Mouse (Mus musculus) forebrain, embryonic 12.5 days (tissue): ENCODE results near the gene Sod3. TPM values are rescaled to one million over a fixed set of nuclear protein-coding genes. Genes with fewer than 3 reads are reported as not detected.

Source experiments
- ATAC-seq: fragments of 200-750 bp; cut with Nextera tagmentation; 2 replicates; pipeline ENCODE4 v1.8.0; 2017; ENCODE audit warnings: moderate TSS enrichment; ENCODE audit not compliant: low FRiP score
- H3K27ac ChIP-seq: fragments of 300-500 bp; sonication (generic); 2 replicates; pipeline ENCODE4 v1.5.1; 2016; ENCODE audit warnings: mild to moderate bottlenecking
- H3K27me3 ChIP-seq: fragments of 300-500 bp; sonication (generic); 2 replicates; pipeline ENCODE4 v1.6.1; 2016; ENCODE audit warnings: mild to moderate bottlenecking
- H3K36me3 ChIP-seq: fragments of 300-500 bp; sonication (generic); replicated peaks from 2 replicates; pipeline ENCODE4 v1.6.1; 2016; ENCODE audit warnings: mild to moderate bottlenecking
- H3K4me1 ChIP-seq: fragments of 300-500 bp; sonication (generic); 2 replicates; pipeline ENCODE4 v1.6.1; 2016
- H3K4me2 ChIP-seq: fragments of 300-500 bp; sonication (generic); 2 replicates; pipeline ENCODE4 v1.6.1; 2016; ENCODE audit warnings: mild to moderate bottlenecking, moderate library complexity
- H3K4me3 ChIP-seq: fragments of 300-500 bp; sonication (generic); replicated peaks from 2 replicates; pipeline ENCODE4 v1.5.1; 2016; ENCODE audit warnings: mild to moderate bottlenecking
- H3K9ac ChIP-seq: fragments of 300-500 bp; sonication (generic); 2 replicates; pipeline ENCODE4 v1.6.1; 2016; ENCODE audit warnings: mild to moderate bottlenecking
- H3K9me3 ChIP-seq: fragments of 300-500 bp; sonication (generic); 2 replicates; pipeline ENCODE4 v1.6.1; 2016
- WGBS: fragments of 180-500 bp; shearing (Covaris S2); methylation state at CpG from one replicate; pipeline ENCODE4 v1.1.7; 2016; 5-methylcytosine and 5-hydroxymethylcytosine counted together
- polyA plus RNA-seq: library from polyadenylated mRNA; unstranded; fragments of >200 nt; fragmentation: Nextera tagmentation; extraction: Ambion mirVana; gene quantifications from 2 replicates; pipeline ENCODE4 v1.2.1, GENCODE M21; 2016

Sod3 gene
- 0.08 and 0.15 TPM in 2 replicates for polyA plus RNA-seq

DNA sequence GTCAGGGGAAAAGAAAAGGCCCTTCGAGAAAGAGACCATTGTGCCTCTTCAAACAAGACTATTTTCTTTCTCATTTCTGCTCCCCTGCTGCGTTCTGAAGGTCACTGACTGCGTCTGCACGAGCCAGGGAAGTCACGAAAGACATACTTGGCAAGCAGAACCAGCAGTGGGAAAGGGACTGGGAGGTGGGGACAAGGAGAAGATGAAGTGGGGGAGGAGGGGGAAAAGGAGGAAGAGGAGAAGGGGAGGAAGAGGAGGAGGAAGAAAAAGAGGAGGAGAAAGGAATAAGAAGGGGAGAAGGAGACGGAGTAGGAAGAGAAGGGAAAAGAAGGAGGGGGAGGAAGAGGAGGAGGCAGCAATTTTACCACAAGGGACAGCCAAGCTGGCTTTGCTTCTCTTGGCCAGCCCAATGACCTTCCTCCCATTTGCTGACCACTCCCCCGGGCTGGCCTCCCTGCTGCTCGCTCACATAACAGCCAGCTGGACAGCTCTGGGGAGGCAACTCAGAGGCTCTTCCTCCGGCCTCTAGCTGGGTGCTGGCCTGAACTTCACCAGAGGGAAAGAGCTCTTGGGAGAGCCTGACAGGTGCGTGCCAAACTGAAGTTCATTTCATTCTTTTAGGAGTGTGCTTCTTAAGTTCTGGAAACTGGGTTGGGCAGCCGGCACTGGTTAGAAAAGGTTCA, at the start of gene Sod3:
Gene Sod3 (plus strand): TSS at position 324 of the 683 bp plus-strand sequence.
- H3K27me3 ChIP-seq = peaks cover 12% of the 10 kb centered on the region; the same call in 1 of the 2 replicates
- H3K4me2 ChIP-seq = no peak within 1 kb of the TSS
- no peaks in the 10 kb centered on the region for H3K9me3 ChIP-seq
- no peak within 1 kb of the TSS for H3K9ac ChIP-seq
- H3K4me1 ChIP-seq = peaks cover 13% of the 10 kb centered on the region
- no peak within 1 kb of the TSS for H3K27ac ChIP-seq
- ATAC-seq = no peak
- no peak within 1 kb of the TSS for H3K4me3 ChIP-seq
- 27% methylated on average over 11 of the region's 11 CpGs for WGBS
- H3K36me3 ChIP-seq = no peaks in the 10 kb centered on the region

DNA sequence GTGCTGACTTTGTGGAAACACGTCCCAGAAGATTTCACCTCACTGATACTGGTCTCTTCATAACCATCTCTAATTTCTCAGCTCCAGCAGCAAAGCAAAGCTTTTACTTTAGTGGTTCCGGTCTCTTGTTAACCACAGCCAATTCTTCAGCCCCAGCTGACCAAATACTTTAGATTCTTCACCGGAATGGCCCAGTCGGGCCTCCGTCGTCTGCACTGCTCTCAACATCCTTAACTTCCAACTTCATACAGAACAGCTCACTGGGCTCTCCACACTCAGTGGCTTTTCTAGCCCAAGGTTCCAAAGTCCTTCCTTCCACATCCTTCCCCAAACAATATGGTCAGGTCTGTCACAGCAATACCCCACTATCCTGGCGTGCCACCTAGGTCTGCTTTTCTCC, 46.7 kb upstream of the Sod3 start:
- H3K4me2 ChIP-seq = no peak overlapping the region
- no peaks in the 10 kb centered on the region for H3K4me1 ChIP-seq
- H3K4me3 ChIP-seq = no peak overlapping the region
- no peaks in the 10 kb centered on the region for H3K9me3 ChIP-seq
- no peak overlapping the region for H3K9ac ChIP-seq
- H3K36me3 ChIP-seq = no peaks in the 10 kb centered on the region
- ATAC-seq = no peak
- H3K27ac ChIP-seq = no peak overlapping the region
- WGBS = 88% methylated on average over 7 of the region's 7 CpGs
- no peaks in the 10 kb centered on the region for H3K27me3 ChIP-seq

DNA sequence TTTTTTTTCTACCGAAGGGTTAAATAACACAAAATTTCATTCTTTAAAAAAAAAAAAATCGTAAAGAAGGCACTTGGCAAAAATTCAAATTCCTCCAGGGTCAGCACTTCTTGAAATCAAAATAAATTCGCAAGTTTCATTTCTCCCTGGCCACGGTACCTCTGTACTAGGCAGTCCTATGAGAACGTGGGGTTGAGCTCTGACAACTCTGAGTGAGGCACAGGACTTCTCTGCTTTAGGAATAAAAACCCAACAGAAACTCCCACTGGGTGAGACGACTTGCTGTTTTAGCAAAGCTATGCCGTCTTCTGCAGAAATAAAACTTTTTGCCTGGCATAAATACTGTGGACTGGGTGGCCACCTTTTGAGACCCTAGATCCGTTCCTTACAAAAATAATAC, 44.1 kb upstream of the Sod3 start:
- no peak for ATAC-seq
- Histone ChIP-seq H3K36me3 (no peaks in the 10 kb centered on the region), H3K9ac (no peak overlapping the region), H3K9me3 (no peaks in the 10 kb centered on the region), H3K27me3 (no peaks in the 10 kb centered on the region), H3K27ac (no peak overlapping the region), H3K4me3 (no peak overlapping the region), H3K4me1 (no peaks in the 10 kb centered on the region), H3K4me2 (no peak overlapping the region)
- 84% methylated on average over 8 of the region's 8 CpGs for WGBS

DNA sequence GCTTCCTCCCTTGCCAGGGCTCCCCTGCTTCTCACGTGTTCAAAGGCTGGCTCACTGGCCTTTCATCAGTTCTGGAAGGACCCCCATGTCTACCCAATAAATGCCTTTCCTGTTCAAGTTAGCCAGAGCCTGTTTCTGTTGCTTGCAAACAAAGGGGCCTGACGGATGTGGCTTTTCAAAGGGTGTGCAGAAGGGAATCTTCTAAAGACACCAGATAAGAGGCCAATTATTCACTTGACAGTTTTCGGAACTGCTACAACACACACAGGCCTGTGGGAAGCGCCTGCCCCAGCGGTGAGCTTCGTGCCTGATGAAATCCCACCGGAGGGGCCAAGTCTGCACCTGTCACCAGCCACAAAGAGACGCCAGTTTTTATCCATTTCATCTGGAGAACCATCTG, 31.5 kb upstream of the Sod3 start:
- Histone ChIP-seq H3K27me3 (no peaks in the 10 kb centered on the region), H3K4me1 (peaks cover 6% of the 10 kb centered on the region; the same call in 1 of the 2 replicates), H3K27ac (no peak overlapping the region), H3K4me3 (no peak overlapping the region), H3K9me3 (no peaks in the 10 kb centered on the region), H3K9ac (no peak overlapping the region), H3K36me3 (no peaks in the 10 kb centered on the region), H3K4me2 (no peak overlapping the region)
- WGBS = 20% methylated on average over 8 of the region's 8 CpGs
- no peak for ATAC-seq

- Histone ChIP-seq H3K4me2 (no peak overlapping the region), H3K27me3 (no peaks in the 10 kb centered on the region), H3K9me3 (no peaks in the 10 kb centered on the region), H3K4me1 (peaks cover 6% of the 10 kb centered on the region; the same call in 1 of the 2 replicates), H3K4me3 (no peak overlapping the region), H3K36me3 (no peaks in the 10 kb centered on the region), H3K9ac (no peak overlapping the region), H3K27ac (no peak overlapping the region)
- 84% methylated on average over 3 of the region's 3 CpGs for WGBS
- no peak for ATAC-seq
Measured at GRCm38 (mm10) chr5:52335590-52335989, 28.0 kb upstream of the Sod3 start.

- no peak for ATAC-seq
- Histone ChIP-seq H3K4me1 (no peaks in the 10 kb centered on the region), H3K9ac (no peak overlapping the region), H3K36me3 (no peaks in the 10 kb centered on the region), H3K9me3 (no peaks in the 10 kb centered on the region), H3K4me2 (no peak overlapping the region), H3K4me3 (no peak overlapping the region), H3K27me3 (no peaks in the 10 kb centered on the region), H3K27ac (no peak overlapping the region)
- 84% methylated on average over 2 of the region's 2 CpGs for WGBS
Measured at GRCm38 (mm10) chr5:52339134-52339533, 24.5 kb upstream of the Sod3 start.

DNA sequence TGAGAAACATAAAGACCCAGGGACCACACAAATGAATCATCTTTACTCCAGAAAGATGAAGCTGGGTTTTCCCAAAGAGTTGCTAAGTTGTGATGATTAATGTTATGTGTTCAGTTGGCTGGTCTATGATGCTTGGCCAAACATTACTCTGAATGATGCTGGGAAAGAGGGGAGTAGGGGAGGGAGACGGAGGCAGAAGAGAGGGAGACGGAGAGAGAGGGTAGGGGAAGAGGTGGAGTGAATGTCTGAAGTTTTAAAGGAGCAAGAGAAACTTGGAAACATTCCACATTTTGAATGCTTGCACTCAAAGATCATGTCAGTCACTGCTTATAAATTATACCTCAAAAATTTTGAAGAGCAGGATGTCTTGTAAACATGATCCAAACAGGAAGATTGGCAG, 16.7 kb upstream of the Sod3 start:
- WGBS = 85% methylated on average over 2 of the region's 2 CpGs
- H3K9me3 ChIP-seq = no peaks in the 10 kb centered on the region
- no peak overlapping the region for H3K4me3 ChIP-seq
- H3K27me3 ChIP-seq = no peaks in the 10 kb centered on the region
- H3K4me2 ChIP-seq = no peak overlapping the region
- no peaks in the 10 kb centered on the region for H3K4me1 ChIP-seq
- H3K36me3 ChIP-seq = no peaks in the 10 kb centered on the region
- no peak overlapping the region for H3K27ac ChIP-seq
- no peak for ATAC-seq
- no peak overlapping the region for H3K9ac ChIP-seq

DNA sequence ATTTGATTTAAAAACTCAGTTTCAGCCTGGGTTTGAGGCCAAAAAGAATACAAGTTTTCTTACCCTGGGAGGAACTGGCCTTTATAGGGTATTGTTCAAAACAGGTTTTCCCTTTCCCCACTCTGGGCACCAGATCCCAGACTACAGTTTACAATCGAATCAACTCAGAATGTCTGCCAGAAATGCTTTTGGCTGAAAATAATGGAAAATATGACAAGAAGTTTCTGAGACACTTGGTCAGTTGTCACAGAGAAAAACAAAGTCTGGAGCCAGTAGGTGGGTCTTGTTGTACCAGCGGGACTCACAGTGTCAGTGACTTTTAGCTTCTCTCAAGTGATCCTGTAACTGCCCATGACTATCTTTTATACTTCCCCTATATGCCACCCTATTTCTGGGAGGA, 13.1 kb upstream of the Sod3 start:
- no peak for ATAC-seq
- 82% methylated on average over 2 of the region's 2 CpGs for WGBS
- Histone ChIP-seq H3K36me3 (no peaks in the 10 kb centered on the region), H3K9ac (no peak overlapping the region), H3K27ac (no peak overlapping the region), H3K27me3 (no peaks in the 10 kb centered on the region), H3K4me2 (no peak overlapping the region), H3K4me3 (no peak overlapping the region), H3K4me1 (no peaks in the 10 kb centered on the region), H3K9me3 (no peaks in the 10 kb centered on the region)

- no peaks in the 10 kb centered on the region for H3K4me1 ChIP-seq
- no peak for ATAC-seq
- H3K27me3 ChIP-seq = no peaks in the 10 kb centered on the region
- no peak overlapping the region for H3K4me2 ChIP-seq
- no peaks in the 10 kb centered on the region for H3K9me3 ChIP-seq
- no peak overlapping the region for H3K9ac ChIP-seq
- no peak overlapping the region for H3K4me3 ChIP-seq
- WGBS = 87% methylated on average over 2 of the region's 2 CpGs
- H3K27ac ChIP-seq = no peak overlapping the region
- H3K36me3 ChIP-seq = no peaks in the 10 kb centered on the region
Measured at GRCm38 (mm10) chr5:52351561-52351960, 12.0 kb upstream of the Sod3 start.

DNA sequence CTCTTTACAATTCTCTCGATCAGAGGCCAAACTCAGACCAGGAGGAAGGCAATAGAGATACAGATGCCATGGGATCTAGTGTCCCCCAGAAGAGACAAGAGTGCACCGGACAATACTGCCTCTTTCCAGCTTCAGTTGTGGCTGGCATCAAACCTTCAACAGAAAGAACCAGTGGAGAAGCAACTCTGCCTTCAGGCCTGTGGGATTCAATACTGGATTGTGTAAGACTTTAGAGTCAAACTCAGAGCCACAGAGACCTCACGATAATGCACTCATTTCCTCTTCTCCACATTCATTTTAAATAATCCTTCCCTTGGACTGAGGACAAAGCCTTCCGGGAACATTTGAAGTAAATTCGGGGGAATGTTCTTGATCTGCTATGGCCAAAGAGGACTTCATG, 10.9 kb upstream of the Sod3 start:
- H3K27me3 ChIP-seq = no peaks in the 10 kb centered on the region
- no peak overlapping the region for H3K9ac ChIP-seq
- 73% methylated on average over 5 of the region's 5 CpGs for WGBS
- no peak overlapping the region for H3K4me2 ChIP-seq
- H3K4me3 ChIP-seq = no peak overlapping the region
- no peaks in the 10 kb centered on the region for H3K9me3 ChIP-seq
- H3K27ac ChIP-seq = no peak overlapping the region
- no peaks in the 10 kb centered on the region for H3K4me1 ChIP-seq
- H3K36me3 ChIP-seq = no peaks in the 10 kb centered on the region
- ATAC-seq = no peak

DNA sequence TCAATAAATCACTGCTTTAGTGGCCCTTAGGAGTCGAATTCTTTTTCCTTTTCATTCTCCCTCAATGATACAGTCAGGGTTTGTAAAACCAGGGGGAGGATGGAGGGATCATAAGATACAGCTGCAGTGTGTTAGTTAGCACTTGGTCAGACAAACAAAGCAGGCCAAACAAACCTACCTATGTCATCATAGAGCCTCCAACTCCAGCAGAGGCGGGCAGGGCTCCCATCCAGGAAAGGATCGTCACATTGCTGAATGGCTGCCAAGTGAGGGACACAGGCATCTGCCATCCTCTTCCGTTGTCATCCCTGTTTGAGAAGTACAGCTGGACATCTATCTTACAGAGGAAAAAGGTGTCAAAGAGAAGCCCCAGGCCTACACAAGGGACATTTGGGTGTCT, 9.2 kb upstream of the Sod3 start:
- H3K9me3 ChIP-seq = no peaks in the 10 kb centered on the region
- no peak overlapping the region for H3K9ac ChIP-seq
- H3K27ac ChIP-seq = no peak overlapping the region
- ATAC-seq = no peak
- no peaks in the 10 kb centered on the region for H3K27me3 ChIP-seq
- no peaks in the 10 kb centered on the region for H3K36me3 ChIP-seq
- no peak overlapping the region for H3K4me2 ChIP-seq
- no peak overlapping the region for H3K4me3 ChIP-seq
- 89% methylated on average over 4 of the region's 4 CpGs for WGBS
- no peaks in the 10 kb centered on the region for H3K4me1 ChIP-seq

DNA sequence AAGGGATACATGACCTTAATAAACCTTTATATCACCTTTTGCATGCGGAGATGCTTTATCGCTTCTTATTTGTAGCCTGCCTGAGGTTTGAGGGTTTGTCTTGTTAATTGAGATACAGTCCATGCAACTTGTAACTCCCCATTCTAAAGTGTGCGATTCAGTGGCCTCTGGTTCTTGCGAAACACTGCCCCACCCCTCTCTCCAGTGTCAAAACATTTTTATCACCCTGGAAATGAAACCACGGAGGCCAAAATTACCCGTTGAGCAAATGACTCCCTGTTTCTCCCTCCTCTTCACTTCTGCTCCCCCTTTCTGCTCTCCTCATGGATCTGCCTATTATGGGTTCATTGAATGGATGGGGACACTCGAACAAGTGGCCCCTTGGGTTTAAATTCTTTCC, 8.0 kb upstream of the Sod3 start:
- H3K36me3 ChIP-seq = no peaks in the 10 kb centered on the region
- no peaks in the 10 kb centered on the region for H3K9me3 ChIP-seq
- no peak overlapping the region for H3K4me3 ChIP-seq
- no peak overlapping the region for H3K27ac ChIP-seq
- no peak overlapping the region for H3K4me2 ChIP-seq
- WGBS = 87% methylated on average over 7 of the region's 7 CpGs
- H3K4me1 ChIP-seq = no peaks in the 10 kb centered on the region; the same call in 1 of the 2 replicates
- H3K27me3 ChIP-seq = no peaks in the 10 kb centered on the region
- ATAC-seq = no peak
- H3K9ac ChIP-seq = no peak overlapping the region

DNA sequence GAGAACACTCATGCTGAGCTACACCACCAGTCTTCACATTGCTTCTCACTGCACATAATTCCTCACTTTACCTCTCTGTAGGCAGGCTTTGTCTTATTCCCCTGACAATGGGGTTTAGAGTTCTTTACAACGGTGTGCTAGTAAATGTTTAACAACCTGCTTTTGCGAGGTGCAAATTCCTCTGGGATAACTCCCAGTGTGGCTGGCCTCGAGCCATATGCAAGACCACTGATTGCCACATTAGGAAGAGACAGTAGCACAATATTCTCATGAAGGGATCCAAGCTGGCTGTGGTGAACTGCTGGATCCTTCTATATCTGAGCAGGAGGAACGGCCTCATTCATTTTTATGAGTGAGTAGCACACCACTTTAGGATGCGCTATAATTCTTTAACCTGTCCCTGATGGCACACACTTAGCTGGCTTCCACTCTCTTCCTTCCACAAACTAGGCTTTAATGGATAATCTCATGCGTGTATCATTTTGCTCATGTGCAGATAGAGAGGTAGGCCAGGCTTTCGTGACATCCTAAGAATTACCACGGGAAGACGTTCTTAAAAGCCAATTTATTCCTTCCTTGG, 6.3 kb upstream of the Sod3 start:
- H3K4me2 ChIP-seq = no peak overlapping the region
- no peaks in the 10 kb centered on the region; the same call in 1 of the 2 replicates for H3K4me1 ChIP-seq
- no peak overlapping the region for H3K4me3 ChIP-seq
- no peaks in the 10 kb centered on the region for H3K9me3 ChIP-seq
- no peak overlapping the region for H3K27ac ChIP-seq
- 72% methylated on average over 9 of the region's 9 CpGs for WGBS
- no peak for ATAC-seq
- no peak overlapping the region for H3K9ac ChIP-seq
- no peaks in the 10 kb centered on the region for H3K27me3 ChIP-seq
- no peaks in the 10 kb centered on the region for H3K36me3 ChIP-seq
